Mouse (Mus musculus): ENCODE measurements around the gene 4930523C07Rik. TPM values are rescaled to one million over a fixed set of nuclear protein-coding genes. Genes with fewer than 3 reads are reported as not detected.

Gene 4930523C07Rik
- total RNA-seq, 2 experiments from 2014 or later = 4.4 to 6.2 TPM

- no peak for DNase-seq (ENCODE audit: low spot score in 2 of 2)
- intact Hi-C loops (cut with DNase I) = no loop called here
Measured at GRCm38 (mm10) chr1:160043271-160043975, 759 bp upstream of the 4930523C07Rik start.

GRCm38 (mm10) chr1:160045056-160045715, 1.0 kb downstream of the 4930523C07Rik start:
- intact Hi-C loops (cut with DNase I) = no loop called here
- no peak for DNase-seq (ENCODE audit: low spot score in 2 of 2)

DNA sequence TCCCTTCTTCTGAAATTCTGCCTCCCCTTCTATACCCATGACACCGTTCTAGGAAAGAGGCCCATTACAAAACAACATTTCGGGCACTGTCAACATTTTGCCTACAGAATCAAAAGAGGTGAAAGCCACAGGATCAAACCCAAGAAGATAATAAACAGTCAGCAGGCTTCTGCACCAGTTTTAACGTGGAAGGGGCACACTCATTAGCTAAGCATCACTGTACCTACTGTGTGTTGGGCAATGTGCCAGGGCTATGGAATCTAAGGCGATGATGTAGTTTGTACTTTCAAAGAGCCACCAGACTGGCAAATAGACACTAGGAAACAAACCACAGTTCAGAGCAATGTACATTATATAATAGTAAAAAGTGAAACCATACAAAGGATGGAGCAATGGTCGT, 1.8 kb downstream of the 4930523C07Rik start:
- DNase-seq (ENCODE audit: low spot score in 2 of 2) = no peak

DNA sequence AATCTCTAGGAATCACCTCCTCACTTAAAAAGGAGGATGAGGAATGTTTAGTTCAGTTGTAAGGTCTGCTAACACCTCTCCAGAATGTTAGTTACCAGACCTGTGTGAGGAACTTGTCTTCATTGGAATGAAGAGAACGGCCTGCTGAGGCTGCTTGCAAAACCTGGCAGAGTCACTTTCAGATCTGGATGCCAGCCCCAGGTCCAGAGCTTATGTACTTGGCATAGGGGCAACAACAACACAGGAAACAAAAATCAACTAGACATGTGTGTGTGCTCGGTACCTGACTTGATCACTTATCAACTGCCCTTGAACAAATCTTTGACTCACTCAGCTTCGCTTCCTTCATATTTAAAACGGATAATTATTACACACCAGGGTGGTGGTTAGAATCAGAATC, 2.6 kb downstream of the 4930523C07Rik start:
- no peak for DNase-seq (ENCODE audit: low spot score in 2 of 2)
- intact Hi-C loops (cut with DNase I) = no loop called here

More for the DNA sequence above, 1.8 kb downstream of the 4930523C07Rik start:
- intact Hi-C loops (cut with DNase I) = no loop called here

DNA sequence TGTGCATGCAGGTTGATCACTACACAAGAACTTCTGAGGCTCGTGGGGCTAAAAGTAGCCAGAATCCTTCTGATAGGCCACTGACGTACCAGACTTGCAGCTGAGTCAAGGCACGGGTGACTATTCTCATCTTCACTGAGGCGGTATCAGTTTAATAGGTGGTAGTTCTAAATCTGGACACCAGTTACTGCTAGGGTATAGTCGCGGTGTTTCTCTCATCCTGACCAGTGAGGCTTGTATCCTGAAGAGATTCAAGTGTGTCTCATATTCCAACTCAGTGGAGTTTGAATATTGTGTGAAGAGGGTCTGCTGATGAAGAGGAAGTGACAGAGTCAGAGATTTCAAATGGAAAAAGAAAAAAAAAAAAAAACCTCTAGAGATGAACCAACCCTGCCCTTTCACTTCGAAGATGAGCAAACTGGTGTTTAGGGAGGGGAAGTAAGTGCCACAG, 3.3 kb downstream of the 4930523C07Rik start:
- no peak for DNase-seq (ENCODE audit: low spot score in 2 of 2)
- intact Hi-C loops (cut with DNase I) = no loop called here

GRCm38 (mm10) chr1:160049131-160049880, 5.1 kb downstream of the 4930523C07Rik start:
- intact Hi-C loops (cut with DNase I) = no loop called here
- DNase-seq (ENCODE audit: low spot score in 2 of 2) = no peak

DNA sequence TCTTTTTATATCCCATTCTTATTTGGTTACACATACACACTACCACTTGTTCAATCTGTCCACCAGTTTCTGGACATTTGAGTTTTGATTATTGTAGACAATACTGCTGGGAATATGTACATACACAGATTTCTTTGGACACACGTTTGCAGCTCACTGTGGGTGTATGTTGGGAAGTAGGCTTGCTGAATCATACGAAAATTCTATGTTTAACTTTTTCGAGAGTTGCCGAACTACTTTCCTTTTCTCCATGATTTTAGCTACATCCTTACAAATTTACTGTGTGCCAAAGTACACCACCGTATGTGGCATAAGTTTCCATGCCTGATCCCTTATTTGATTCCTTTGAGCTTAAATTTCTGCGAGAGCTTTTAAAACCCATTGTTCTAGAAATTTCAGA, 6.7 kb downstream of the 4930523C07Rik start:
- peak; percentile 17 to 48 for DNase-seq (ENCODE audit: low spot score in 2 of 2)
- intact Hi-C loops (cut with DNase I) = no loop called here

- DNase-seq (ENCODE audit: low spot score in 2 of 2) = no peak
- intact Hi-C loops (cut with DNase I) = no loop called here
Measured at GRCm38 (mm10) chr1:160052556-160053315, 8.6 kb downstream of the 4930523C07Rik start.

DNA sequence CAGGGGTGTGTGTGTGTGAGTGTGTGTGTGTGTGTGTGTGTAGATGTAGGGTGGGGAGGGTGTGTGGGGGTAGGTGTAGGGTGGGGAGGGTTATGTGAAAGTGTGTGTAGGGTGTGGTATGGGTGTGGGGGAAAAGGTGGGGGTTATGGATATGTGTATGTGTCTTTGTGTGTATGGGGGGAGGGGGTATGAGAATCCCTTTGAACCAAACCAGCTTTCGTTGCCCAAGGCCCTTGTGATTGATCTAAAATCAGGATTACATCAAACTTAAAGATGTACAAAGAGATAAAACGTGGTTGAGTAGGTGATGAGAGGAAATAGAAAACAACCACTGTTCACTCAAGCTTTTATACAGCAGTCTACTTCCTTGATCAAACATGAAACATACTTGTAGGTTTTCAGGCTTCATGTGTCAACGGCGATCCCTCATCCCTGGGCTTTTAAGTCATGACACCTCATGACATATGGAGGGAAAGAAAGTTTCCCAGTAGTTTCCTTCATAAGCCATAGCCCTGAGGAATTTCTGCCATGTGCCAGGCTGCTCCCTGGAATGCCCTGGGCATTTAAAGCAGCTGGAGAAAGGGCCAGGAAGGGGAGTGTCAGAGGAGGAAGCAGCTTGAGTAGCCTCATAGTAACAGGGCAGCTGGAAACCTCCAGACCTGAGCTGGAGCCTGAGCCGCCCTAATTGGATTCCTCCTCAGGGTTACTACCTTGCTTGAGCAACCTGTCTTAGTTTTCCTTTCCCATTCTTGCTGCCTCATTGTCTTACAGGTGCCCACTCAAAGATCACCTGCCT, 9.5 kb downstream of the 4930523C07Rik start:
- no peak for DNase-seq (ENCODE audit: low spot score in 2 of 2)
- intact Hi-C loops (cut with DNase I) = no loop called here

GRCm38 (mm10) chr1:160054366-160055078, 10.3 kb downstream of the 4930523C07Rik start:
- intact Hi-C loops (cut with DNase I) = no loop called here
- no peak for DNase-seq (ENCODE audit: low spot score in 2 of 2)

GRCm38 (mm10) chr1:160057657-160058056, 13.5 kb downstream of the 4930523C07Rik start:
- DNase-seq (ENCODE audit: low spot score in 2 of 2) = no peak
- intact Hi-C loops (cut with DNase I) = no loop called here

GRCm38 (mm10) chr1:160059908-160060307, 15.7 kb downstream of the 4930523C07Rik start:
- no peak for DNase-seq (ENCODE audit: low spot score in 2 of 2)
- intact Hi-C loops (cut with DNase I) = no loop called here

- DNase-seq (ENCODE audit: low spot score in 2 of 2) = no peak
- intact Hi-C loops (cut with DNase I) = no loop called here
Measured at GRCm38 (mm10) chr1:160060542-160060941, 16.4 kb downstream of the 4930523C07Rik start.

GRCm38 (mm10) chr1:160061321-160061720, 17.1 kb downstream of the 4930523C07Rik start:
- no peak for DNase-seq (ENCODE audit: low spot score in 2 of 2)
- intact Hi-C loops (cut with DNase I) = no loop called here

DNA sequence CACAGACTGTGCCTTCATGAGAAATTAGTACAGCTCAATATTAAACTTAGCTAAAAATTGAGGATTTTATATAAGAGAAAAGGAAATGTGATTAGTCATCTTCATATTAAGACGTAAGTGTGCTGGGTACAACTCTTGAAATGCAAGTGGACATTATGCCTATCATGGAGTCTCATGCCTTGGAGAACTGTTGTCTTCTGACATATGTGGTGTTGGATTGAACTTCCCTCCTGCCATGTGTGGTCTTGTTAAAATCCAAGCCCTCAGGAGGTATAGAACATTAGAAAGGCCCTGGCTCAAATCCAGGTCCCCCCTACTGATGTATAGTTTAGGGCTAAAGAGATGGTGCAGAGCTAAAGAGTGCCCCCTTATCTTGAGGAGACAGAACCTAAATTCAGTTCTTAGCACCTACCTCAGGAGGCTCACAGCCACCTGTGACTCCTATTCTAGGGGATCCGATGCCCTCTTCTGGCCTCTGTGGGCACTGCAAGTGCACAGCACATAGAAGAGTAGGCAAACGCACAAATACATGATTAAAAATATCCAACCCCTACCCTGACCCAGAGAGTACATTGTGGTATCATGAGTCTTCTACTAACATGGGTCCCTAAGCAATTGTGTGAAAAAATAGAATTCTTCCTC, 17.7 kb downstream of the 4930523C07Rik start:
- intact Hi-C loops (cut with DNase I) = no loop called here
- DNase-seq (ENCODE audit: low spot score in 2 of 2) = peak; percentile 14 to 20

DNA sequence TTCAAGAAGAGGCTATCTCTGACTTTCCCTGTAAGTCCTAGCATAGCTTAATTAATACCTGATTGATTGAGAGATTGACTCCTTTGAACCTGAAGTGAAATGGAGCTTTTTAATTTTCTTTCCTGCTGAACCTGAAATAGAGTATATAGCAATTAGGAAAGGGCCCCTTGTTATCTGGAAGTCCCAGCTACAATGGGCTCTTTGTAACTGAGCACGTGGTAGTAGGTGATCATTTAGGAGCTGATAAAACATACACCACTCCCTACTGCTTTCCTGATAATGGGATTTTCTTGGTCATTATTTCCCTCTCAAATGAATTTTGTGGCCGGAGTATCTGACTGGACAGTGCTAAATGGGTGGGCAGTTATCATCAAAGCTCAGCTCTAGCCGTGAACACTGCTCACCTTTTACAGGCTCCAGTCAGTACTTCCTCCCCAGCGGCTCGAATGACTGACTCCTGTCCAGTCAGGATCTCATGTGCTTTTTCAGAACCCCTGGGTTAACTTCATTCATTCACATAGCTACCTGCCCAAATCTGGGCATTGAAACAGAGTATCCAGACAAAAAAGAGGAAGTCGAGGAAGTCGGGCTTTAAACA, 20.5 kb downstream of the 4930523C07Rik start:
- DNase-seq (ENCODE audit: low spot score in 2 of 2) = no peak
- intact Hi-C loops (cut with DNase I) = no loop called here
